Mouse (Mus musculus) cerebellum, postnatal 10 days (tissue): ENCODE data around the gene Vmn1r159.
"Not testable (repeated sequence)": the region's sequence is repeated elsewhere in the genome, so short reads cannot be mapped to it uniquely, and the experiment has no call there.

ENCODE experiments used
- DNase-seq, 2 experiments: peaks; one replicate each; pipeline ENCODE4 v3.0.0; 2021; ENCODE audit warnings: mixed read lengths in 2 of 2

Gene Vmn1r159

DNA sequence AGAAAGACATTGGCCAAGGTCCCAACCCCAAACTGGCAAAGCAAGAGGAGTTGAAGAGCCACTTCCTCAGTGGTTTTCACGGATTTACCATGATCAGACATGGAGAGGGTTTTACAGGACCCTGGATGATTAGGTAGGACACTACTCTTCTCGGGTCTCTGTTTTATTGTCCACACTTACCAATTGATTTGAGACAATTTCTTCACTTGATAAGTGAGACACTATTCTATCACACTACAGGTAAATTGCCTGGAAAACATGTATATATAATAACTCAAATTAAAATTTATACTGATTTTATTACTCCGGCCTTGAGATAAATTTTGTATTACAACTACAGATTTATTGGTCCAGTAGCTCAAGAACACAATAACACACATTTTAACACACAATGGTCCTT, at the start of gene Vmn1r159:
Gene Vmn1r159, minus strand, starts transcription at position 101 of the 400 bp plus-strand sequence.
- DNase-seq, result not testable (repeated sequence)

GRCm38 (mm10) chr7:22870924-22871323, 27.5 kb upstream of the Vmn1r159 start, which contains the start of gene Vmn1r160:
Gene Vmn1r160, plus strand, starts transcription at chr7:22871224.
- DNase-seq, result not testable (repeated sequence)
